ENCODE assay signal across 28 mouse cellular contexts in genomic region chr3:107295672-107296360, GRCm38 (mm10). TPM values are rescaled to one million over a fixed set of nuclear protein-coding genes. Genes with fewer than 3 reads are reported as not detected.
DNase-seq lines count a peak whose midpoint lies in the region; ATAC-seq and TF ChIP-seq lines count a peak whose summit lies in the region.
"Had no signal": no experiment of that assay in that cellular context is flagged by ENCODE, and none has a peak within 500 bp of the region (broad histone marks: within the 10 kb centered on the region; RNA-seq: fewer than 3 reads in every experiment).

No protein-coding gene starts in this region.

- 55% methylated on average over 5 of the region's 5 CpGs for WGBS in intestine, embryonic 15.5 days
- 48% methylated on average over 5 of the region's 5 CpGs for WGBS in intestine, postnatal 0 days

- peaks cover 4% of the 10 kb centered on the region; the same call in 1 of the 2 replicates for H3K4me1 ChIP-seq in intestine, embryonic 15.5 days (replicated peaks)
- H3K4me1 ChIP-seq in intestine, postnatal 0 days (replicated peaks; ENCODE audit: control insufficient read depth, insufficient read depth, low read length): no peaks in the 10 kb centered on the region
- H3K4me1 ChIP-seq: forebrain, embryonic 12.5 days had no signal

- intact Hi-C loops in heart, postnatal 36 days (cut with DNase I): no loop called here

- H3K4me2 ChIP-seq in intestine, embryonic 15.5 days (replicated peaks): no peak overlapping the region
- no peak overlapping the region for H3K4me2 ChIP-seq in intestine, postnatal 0 days (replicated peaks; ENCODE audit: low read depth)
- H3K4me2 ChIP-seq: embryonic facial prominence, embryonic 12.5 days; forebrain, embryonic 12.5 days had no signal

- no peaks in the 10 kb centered on the region for H3K27me3 ChIP-seq in intestine, embryonic 15.5 days (replicated peaks)
- H3K27me3 ChIP-seq in intestine, postnatal 0 days (replicated peaks; ENCODE audit: control insufficient read depth, insufficient read depth, low read length): no peaks in the 10 kb centered on the region
- H3K27me3 ChIP-seq: CH12.LX; embryonic facial prominence, embryonic 12.5 days; forebrain, embryonic 12.5 days had no signal

- H3K9ac ChIP-seq in intestine, embryonic 15.5 days: no peak overlapping the region
- no peak overlapping the region for H3K9ac ChIP-seq in intestine, postnatal 0 days (ENCODE audit: low read depth, low read length)
- H3K9ac ChIP-seq: embryonic facial prominence, embryonic 12.5 days; forebrain, embryonic 12.5 days had no signal

- ATAC-seq in intestine, embryonic 15.5 days: peak; percentile 57
- ATAC-seq in intestine, postnatal 0 days: peak; percentile 38; the same call in 1 of the 2 replicates
- ATAC-seq in erythroblast, adult 5-6 weeks (replicated peaks; ENCODE audit: low FRiP score, poor library complexity, severe bottlenecking): no peak
- ATAC-seq: CD4-positive, CD25-positive, alpha-beta regulatory T cell, adult 4 months; forebrain, embryonic 14.5 days; forebrain, embryonic 16.5 days had no signal

- no peak overlapping the region for H3K4me3 ChIP-seq in intestine, embryonic 15.5 days (replicated peaks)
- no peak overlapping the region for H3K4me3 ChIP-seq in intestine, postnatal 0 days (ENCODE audit: low read depth, low read length)
- H3K4me3 ChIP-seq: embryonic facial prominence, embryonic 10.5 days; embryonic facial prominence, embryonic 12.5 days; erythroblast, embryonic 14.5 days; forebrain, embryonic 10.5 days; forebrain, embryonic 12.5 days had no signal

- peak; percentile 82 for DNase-seq in heart, adult 11 months
- no peak for DNase-seq in heart, postnatal 36 days
- peak; percentile 6 for DNase-seq in ovary, postnatal 36 days (ENCODE audit: low spot score)
- no peak for DNase-seq in ovary, postnatal 14 days (ENCODE audit: low spot score)
- no peak for DNase-seq in urinary bladder, adult 18-20 months (ENCODE audit: low spot score in 2 of 2)
- DNase-seq: adrenal gland, adult 2 months; adrenal gland, postnatal 10 days; adrenal gland, postnatal 25 days; B cell, adult 2 months; cerebellum, adult 11 months; cerebellum, adult 2 months; cerebellum, adult 9-10 months; cerebellum, postnatal 10 days; cerebellum, postnatal 25 days had no signal

- no peaks in the 10 kb centered on the region for H3K36me3 ChIP-seq in intestine, embryonic 15.5 days
- H3K36me3 ChIP-seq in intestine, postnatal 0 days (ENCODE audit: control insufficient read depth, insufficient read depth): no peaks in the 10 kb centered on the region
- H3K36me3 ChIP-seq: embryonic facial prominence, embryonic 12.5 days; forebrain, embryonic 12.5 days had no signal

- TF ChIP-seq CTCF in intestine, postnatal 0 days (IDR thresholded peaks at IDR 0.05; ENCODE audit: low read depth): no peak

- no peak overlapping the region for H3K27ac ChIP-seq in intestine, embryonic 15.5 days
- no peak overlapping the region for H3K27ac ChIP-seq in intestine, postnatal 0 days (ENCODE audit: low read depth, low read length)
- H3K27ac ChIP-seq: embryonic facial prominence, embryonic 10.5 days; embryonic facial prominence, embryonic 12.5 days; forebrain, embryonic 10.5 days; forebrain, embryonic 12.5 days had no signal

- no peaks in the 10 kb centered on the region for H3K9me3 ChIP-seq in intestine, embryonic 15.5 days
- no peaks in the 10 kb centered on the region for H3K9me3 ChIP-seq in intestine, postnatal 0 days (ENCODE audit: control insufficient read depth)
- H3K9me3 ChIP-seq: embryonic facial prominence, embryonic 10.5 days; embryonic facial prominence, embryonic 12.5 days; forebrain, embryonic 10.5 days; forebrain, embryonic 12.5 days; G1E had no signal

RNA-seq across cellular contexts. Expression of gene Slc16a4, which starts 4.8 kb away (rescaled TPM):
- total RNA-seq in heart, postnatal 36 days (2021): under 1 TPM; 0.64 to 0.70 TPM
- polyA plus RNA-seq in intestine, embryonic 15.5 days (2015; fragmentation: Nextera tagmentation; extraction: Ambion mirVana): 2.5 and 2.7 TPM in 2 replicates
- polyA plus RNA-seq in intestine, postnatal 0 days (2015; fragmentation: Nextera tagmentation; extraction: Ambion mirVana): 0.83 and 1.6 TPM in 2 replicates
- total RNA-seq in erythroblast, adult 5-6 weeks (2015; ENCODE audit: low replicate concordance): not detected in 2 replicates
- 0.43 TPM in 1 of 2 replicates, not detected in the other for total RNA-seq in erythroblast, adult 5-6 weeks (2017; ENCODE audit: low replicate concordance)
- polyA plus RNA-seq: erythroblast, embryonic 14.5 days; G1E had no signal

RNA-seq across cellular contexts. Expression of gene Lamtor5, which starts 17.2 kb away (rescaled TPM):
- total RNA-seq in heart, postnatal 36 days (2021): 10 to 100 TPM; 67.9 to 68.2 TPM
- polyA plus RNA-seq in intestine, embryonic 15.5 days (2015; fragmentation: Nextera tagmentation; extraction: Ambion mirVana): 200 and 209 TPM in 2 replicates
- 206 and 210 TPM in 2 replicates for polyA plus RNA-seq in intestine, postnatal 0 days (2015; fragmentation: Nextera tagmentation; extraction: Ambion mirVana)
- total RNA-seq in erythroblast, adult 5-6 weeks (2015; ENCODE audit: low replicate concordance): 38.2 and 42.8 TPM in 2 replicates
- total RNA-seq in erythroblast, adult 5-6 weeks (2017; ENCODE audit: low replicate concordance): 12.1 and 16.7 TPM in 2 replicates

RNA-seq across cellular contexts. Expression of gene Rbm15, which starts 37.7 kb away (rescaled TPM):
- total RNA-seq in heart, postnatal 36 days (2021): 10 to 100 TPM; 22.5 to 24.4 TPM
- polyA plus RNA-seq in intestine, embryonic 15.5 days (2015; fragmentation: Nextera tagmentation; extraction: Ambion mirVana): 13.9 and 15.1 TPM in 2 replicates
- polyA plus RNA-seq in intestine, postnatal 0 days (2015; fragmentation: Nextera tagmentation; extraction: Ambion mirVana): 8.0 and 9.5 TPM in 2 replicates
- total RNA-seq in erythroblast, adult 5-6 weeks (2015; ENCODE audit: low replicate concordance): 19.4 and 26.1 TPM in 2 replicates
- 19.9 and 29.7 TPM in 2 replicates for total RNA-seq in erythroblast, adult 5-6 weeks (2017; ENCODE audit: low replicate concordance)

RNA-seq across cellular contexts. Expression of gene Prok1, which starts 56.3 kb away (rescaled TPM):
- total RNA-seq in heart, postnatal 36 days (2021): not detected
- polyA plus RNA-seq in intestine, embryonic 15.5 days (2015; fragmentation: Nextera tagmentation; extraction: Ambion mirVana): not detected in 2 replicates
- 0.09 TPM in 1 of 2 replicates, not detected in the other for polyA plus RNA-seq in intestine, postnatal 0 days (2015; fragmentation: Nextera tagmentation; extraction: Ambion mirVana)
- total RNA-seq in erythroblast, adult 5-6 weeks (2015; ENCODE audit: low replicate concordance): not detected in 2 replicates
- not detected in 2 replicates for total RNA-seq in erythroblast, adult 5-6 weeks (2017; ENCODE audit: low replicate concordance)
- total RNA-seq: CH12.LX had no signal
- polyA plus RNA-seq: adrenal gland, adult 2 months; CD4-positive, CD25-positive, alpha-beta regulatory T cell, adult 4 months; embryonic facial prominence, embryonic 10.5 days; embryonic facial prominence, embryonic 12.5 days; embryonic facial prominence, embryonic 14.5 days; erythroblast, embryonic 14.5 days; forebrain, embryonic 10.5 days; forebrain, embryonic 12.5 days; forebrain, embryonic 14.5 days had no signal

Comparison
In these comparisons a context has a peak if more than half of its experiments do, and no peak if none do; other contexts are left out.
1. DNase-seq: peak in heart, adult 11 months (single experiment) and ovary, postnatal 36 days (single experiment); none in heart, postnatal 36 days (0 of 2), ovary, postnatal 14 days (single experiment) and urinary bladder, adult 18-20 months (0 of 2).